Mouse (Mus musculus) c-Kit-positive CD71-negative TER-119-negative erythroid progenitor cells, embryonic 14.5 days (primary cell): ENCODE results near the gene Fancg.
A peak's percentile ranks its signal among the peaks of the same experiment; 100 is the strongest.

Experiments
- DNase-seq: peaks from one replicate; pipeline ENCODE4 v3.0.0-alpha.2; 2013; ENCODE audit warnings: low read depth

Gene Fancg

GRCm38 (mm10) chr4:43033481-43033880 lies 23.2 kb upstream of the Fancg start:
- DNase-seq = no peak

- no peak for DNase-seq
Measured at GRCm38 (mm10) chr4:43032501-43032900, 22.2 kb upstream of the Fancg start.

- peak; percentile 88 for DNase-seq
Measured at GRCm38 (mm10) chr4:43031237-43031995, 21.1 kb upstream of the Fancg start, which contains the start of gene Stoml2. Stoml2 (minus strand) TSS chr4:43031710.

GRCm38 (mm10) chr4:43030780-43031230 lies 20.5 kb upstream of the Fancg start:
- no peak for DNase-seq

- no peak for DNase-seq
Measured at GRCm38 (mm10) chr4:43030352-43030751, 20.0 kb upstream of the Fancg start.

GRCm38 (mm10) chr4:43029749-43030148 lies 19.4 kb upstream of the Fancg start:
- DNase-seq = no peak

- DNase-seq = no peak
Measured at GRCm38 (mm10) chr4:43029121-43029520, 18.8 kb upstream of the Fancg start.

- peak; percentile 94 for DNase-seq
Measured at GRCm38 (mm10) chr4:43025084-43025960, 15.0 kb upstream of the Fancg start, which contains the start of gene Pigo. Pigo (minus strand) TSS chr4:43025819.

GRCm38 (mm10) chr4:43024673-43025072 lies 14.4 kb upstream of the Fancg start:
- DNase-seq = no peak

- no peak for DNase-seq
Measured at GRCm38 (mm10) chr4:43021341-43021740, 11.0 kb upstream of the Fancg start.

GRCm38 (mm10) chr4:43020876-43021275 lies 10.6 kb upstream of the Fancg start:
- no peak for DNase-seq

- DNase-seq = no peak
Measured at GRCm38 (mm10) chr4:43019641-43020465, 9.5 kb upstream of the Fancg start.

- no peak for DNase-seq
Measured at GRCm38 (mm10) chr4:43019176-43019575, 8.9 kb upstream of the Fancg start.

GRCm38 (mm10) chr4:43018156-43018555 lies 7.8 kb upstream of the Fancg start:
- no peak for DNase-seq

- DNase-seq = no peak
Measured at GRCm38 (mm10) chr4:43012091-43012490, 1.8 kb upstream of the Fancg start.

GRCm38 (mm10) chr4:43005765-43006164 lies 4.5 kb downstream of the Fancg start:
- peak; percentile 51 for DNase-seq

GRCm38 (mm10) chr4:43004951-43005350 lies 5.4 kb downstream of the Fancg start:
- DNase-seq = no peak

GRCm38 (mm10) chr4:43002756-43003439 lies 7.4 kb downstream of the Fancg start:
- no peak for DNase-seq

GRCm38 (mm10) chr4:43001272-43001671 lies 9.0 kb downstream of the Fancg start:
- DNase-seq = no peak

GRCm38 (mm10) chr4:43000141-43000986 lies 9.9 kb downstream of the Fancg start, which contains the start of gene Vcp:
Vcp (minus strand) TSS chr4:43000507.
- DNase-seq = peak; percentile 97
